Mouse (Mus musculus) limb, embryonic 11.5 days (tissue): ENCODE data around the gene Fam3a. TPM values are rescaled to one million over a fixed set of nuclear protein-coding genes. Genes with fewer than 3 reads are reported as not detected.
A peak's percentile ranks its signal among the peaks of the same experiment; 100 is the strongest.
"Not testable (repeated sequence)": the region's sequence is repeated elsewhere in the genome, so short reads cannot be mapped to it uniquely, and the experiment has no call there.

ENCODE experiments used
- ATAC-seq: fragments of 200-750 bp; cut with Nextera tagmentation; 2 replicates; pipeline ENCODE4 v1.8.0; 2017; ENCODE audit warnings: low read depth; ENCODE audit not compliant: insufficient number of reproducible peaks, low FRiP score, low TSS enrichment
- DNase-seq: peaks from one replicate; pipeline ENCODE4 v3.0.0-alpha.2; 2015; ENCODE audit warnings: low spot score
- H3K27ac ChIP-seq: fragments of 300-500 bp; sonication (generic); replicated peaks from 2 replicates; pipeline ENCODE4 v1.5.1; 2014; ENCODE audit warnings: low read depth, mild to moderate bottlenecking, low read length
- H3K27me3 ChIP-seq: fragments of 300-500 bp; sonication (generic); 2 replicates; pipeline ENCODE4 v1.6.1; 2014; ENCODE audit warnings: mild to moderate bottlenecking, low read length, mixed read lengths; ENCODE audit not compliant: control insufficient read depth, insufficient read depth
- H3K36me3 ChIP-seq: fragments of 300-500 bp; sonication (generic); 2 replicates; pipeline ENCODE4 v1.6.1; 2014; ENCODE audit warnings: mild to moderate bottlenecking, low read length, moderate library complexity, mixed read lengths; ENCODE audit not compliant: control insufficient read depth, insufficient read depth
- H3K4me1 ChIP-seq: fragments of 300-500 bp; sonication (generic); 2 replicates; pipeline ENCODE4 v1.6.1; 2014; ENCODE audit warnings: low read length, mixed read lengths; ENCODE audit not compliant: control insufficient read depth, insufficient read depth
- H3K4me2 ChIP-seq: fragments of 300-500 bp; sonication (generic); 2 replicates; pipeline ENCODE4 v1.6.1; 2014; ENCODE audit warnings: low read depth, mild to moderate bottlenecking, moderate library complexity; ENCODE audit not compliant: severe bottlenecking
- H3K4me3 ChIP-seq: fragments of 300-500 bp; sonication (generic); 2 replicates; pipeline ENCODE4 v1.5.1; 2014; ENCODE audit warnings: low read depth, low read length
- H3K9ac ChIP-seq: fragments of 300-500 bp; sonication (generic); 2 replicates; pipeline ENCODE4 v1.6.1; 2014; ENCODE audit warnings: mild to moderate bottlenecking, low read length
- H3K9me3 ChIP-seq: fragments of 300-500 bp; sonication (generic); 2 replicates; pipeline ENCODE4 v1.6.1; 2016; ENCODE audit warnings: low read length; ENCODE audit not compliant: control insufficient read depth
- WGBS: fragments of 180-500 bp; shearing (Covaris S2); extraction: QIAGEN DNeasy Blood & Tissue Kit; methylation state at CpG from one replicate; pipeline ENCODE4 v1.1.7; 2014; 5-methylcytosine and 5-hydroxymethylcytosine counted together
- polyA plus RNA-seq: library from polyadenylated mRNA; unstranded; fragments of >200 nt; fragmentation: Nextera tagmentation; extraction: Ambion mirVana; gene quantifications from 2 replicates; pipeline ENCODE4 v1.2.1, GENCODE M21; 2014

Gene Fam3a
- polyA plus RNA-seq, 1 experiment from 2014 or later, result 29.4 TPM

GRCm38 (mm10) chrX:74359171-74359570, 33.9 kb downstream of the Fam3a start:
- Histone ChIP-seq H3K9me3 (no peaks in the 10 kb centered on the region), H3K4me1 (no peaks in the 10 kb centered on the region), H3K36me3 (no peaks in the 10 kb centered on the region), H3K4me2 (no peak overlapping the region), H3K9ac (no peak overlapping the region), H3K27me3 (no peaks in the 10 kb centered on the region), H3K4me3 (no peak overlapping the region), H3K27ac (no peak overlapping the region)
- 33% methylated on average over 11 of the region's 11 CpGs for WGBS
- DNase-seq (no peak), ATAC-seq (no peak)

DNA sequence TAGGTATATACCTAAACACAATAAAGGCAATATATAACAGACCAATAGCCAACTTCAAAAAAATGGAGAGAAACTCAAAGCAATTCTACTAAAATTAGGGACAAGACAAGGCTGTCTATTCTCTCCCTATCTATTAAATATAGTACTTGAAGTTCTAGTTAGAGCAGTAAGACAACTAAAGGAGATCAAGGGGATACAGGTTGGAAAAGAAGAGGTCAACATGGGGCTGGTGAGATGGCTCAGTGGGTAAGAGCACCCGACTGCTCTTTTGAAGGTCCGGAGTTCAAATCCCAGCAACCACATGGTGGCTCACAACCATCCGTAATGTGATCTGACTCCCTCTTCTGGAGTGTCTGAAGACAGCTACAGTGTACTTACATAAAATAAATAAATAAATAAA, 36.0 kb downstream of the Fam3a start:
- not testable (repeated sequence) for DNase-seq, H3K4me3 ChIP-seq, H3K27me3 ChIP-seq, H3K9ac ChIP-seq, H3K4me2 ChIP-seq, ATAC-seq, H3K27ac ChIP-seq, H3K4me1 ChIP-seq, H3K9me3 ChIP-seq, H3K36me3 ChIP-seq
- WGBS, result 93% methylated on average over 3 of the region's 3 CpGs

GRCm38 (mm10) chrX:74353467-74353770, 39.7 kb downstream of the Fam3a start, which contains the start of gene Lage3:
Lage3 (minus strand) TSS chrX:74353618.
- ATAC-seq (peak; percentile 68), DNase-seq (peak; percentile 78)
- H3K4me3 ChIP-seq, result peak within 1 kb of the TSS; percentile 43
- no peaks in the 10 kb centered on the region for H3K27me3 ChIP-seq
- peak within 1 kb of the TSS; percentile 66 for H3K9ac ChIP-seq
- H3K27ac ChIP-seq, result no peak within 1 kb of the TSS
- WGBS, result 18% methylated on average over 9 of the region's 22 CpGs
- H3K4me1 ChIP-seq, result no peaks in the 10 kb centered on the region
- H3K4me2 ChIP-seq, result peak within 1 kb of the TSS; percentile 57
- H3K9me3 ChIP-seq, result no peaks in the 10 kb centered on the region
- no peaks in the 10 kb centered on the region for H3K36me3 ChIP-seq

DNA sequence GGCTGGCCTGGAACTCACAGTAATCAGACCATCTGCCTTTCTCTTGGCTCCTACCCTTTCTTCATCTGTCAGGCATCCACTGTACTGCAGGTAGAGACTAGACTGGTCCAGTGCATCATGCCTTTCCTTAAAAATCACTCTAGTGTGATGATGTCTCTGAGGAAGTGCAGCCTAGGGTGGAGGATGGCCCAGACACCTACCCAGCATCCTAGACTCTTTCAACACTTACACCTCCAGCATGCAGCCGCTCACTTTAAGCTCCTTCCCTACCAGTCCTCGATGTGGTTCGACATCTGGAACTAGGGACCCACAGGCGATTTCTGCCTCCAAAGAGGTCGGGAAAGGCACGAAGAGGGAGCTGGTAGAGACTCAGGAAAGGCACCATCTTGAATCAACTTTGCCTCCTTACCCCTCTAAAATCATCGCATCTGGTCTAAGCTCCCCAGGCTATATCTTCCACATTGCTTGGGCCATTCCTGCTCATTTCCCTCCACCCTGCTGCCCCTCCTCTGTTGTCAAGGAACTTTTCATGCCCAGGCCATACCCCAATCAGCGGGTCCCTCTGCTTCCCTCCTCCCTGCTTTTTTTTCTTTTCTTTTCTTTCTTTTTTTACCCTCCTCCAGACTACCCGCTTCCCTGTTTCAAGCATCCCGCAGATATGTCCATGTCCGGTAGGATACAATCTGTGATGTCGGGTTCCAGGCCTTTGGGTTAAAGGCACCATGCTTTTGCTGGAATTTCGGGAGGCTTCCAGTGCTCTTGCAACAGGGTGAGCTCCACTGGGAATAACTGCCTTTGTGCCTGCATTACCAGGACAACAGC, 40.2 kb downstream of the Fam3a start:
- Histone ChIP-seq H3K9ac (peak overlapping the region; percentile 66), H3K27ac (no peak overlapping the region), H3K4me1 (no peaks in the 10 kb centered on the region), H3K4me3 (peak overlapping the region; percentile 43), H3K27me3 (no peaks in the 10 kb centered on the region), H3K9me3 (no peaks in the 10 kb centered on the region), H3K4me2 (peak overlapping the region; percentile 57), H3K36me3 (no peaks in the 10 kb centered on the region)
- WGBS, result 30% methylated on average over 13 of the region's 13 CpGs
- DNase-seq, result peak; percentile 26
- ATAC-seq, result peak; percentile 9; the same call in 1 of the 2 replicates

Other genes starting within 250 kb of the Fam3a start
- not detected in 2 replicates for gene Tex28, start 225.4 kb downstream of the Fam3a start, polyA plus RNA-seq
- not detected in 2 replicates for gene Tktl1, start 216.0 kb downstream of the Fam3a start, polyA plus RNA-seq
- 281 and 303 TPM in 2 replicates for gene Flna, start 143.5 kb downstream of the Fam3a start, polyA plus RNA-seq
- gene Emd, start 138.6 kb downstream of the Fam3a start, polyA plus RNA-seq, result 34.9 and 38.2 TPM in 2 replicates
- 867 and 882 TPM in 2 replicates for gene Rpl10, start 122.5 kb downstream of the Fam3a start, polyA plus RNA-seq
- 63.1 and 72.0 TPM in 2 replicates for gene Taz, start 111.4 kb downstream of the Fam3a start, polyA plus RNA-seq
- 5.4 and 5.8 TPM in 2 replicates for gene Dnase1l1, start 110.9 kb downstream of the Fam3a start, polyA plus RNA-seq
- gene Atp6ap1, start 96.2 kb downstream of the Fam3a start, polyA plus RNA-seq, result 81.1 and 84.3 TPM in 2 replicates
- gene Gdi1, start 88.3 kb downstream of the Fam3a start, polyA plus RNA-seq, result 176 and 207 TPM in 2 replicates
- gene Fam50a, start 80.2 kb downstream of the Fam3a start, polyA plus RNA-seq, result 65.8 and 67.8 TPM in 2 replicates
- 10.5 and 12.9 TPM in 2 replicates for gene Plxna3, start 64.2 kb downstream of the Fam3a start, polyA plus RNA-seq
- 121 and 122 TPM in 2 replicates for gene Lage3, start 39.7 kb downstream of the Fam3a start, polyA plus RNA-seq
- gene Ubl4a, start 20.1 kb downstream of the Fam3a start, polyA plus RNA-seq, result 54.6 and 56.7 TPM in 2 replicates
- 10.8 and 15.2 TPM in 2 replicates for gene Slc10a3, start 19.9 kb downstream of the Fam3a start, polyA plus RNA-seq
- gene Ikbkg, start within 50 bp of the Fam3a start, polyA plus RNA-seq, result 19.1 and 23.7 TPM in 2 replicates
- gene G6pdx, start 35.9 kb upstream of the Fam3a start, polyA plus RNA-seq, result 49.1 and 57.9 TPM in 2 replicates
- 0.43 TPM in 1 of 2 replicates, not detected in the other for gene Gm6880, start 88.1 kb upstream of the Fam3a start, polyA plus RNA-seq
- not detected in 2 replicates for gene Olfr1326-ps1, start 181.6 kb upstream of the Fam3a start, polyA plus RNA-seq
- not detected in 2 replicates for gene Olfr1325, start 199.4 kb upstream of the Fam3a start, polyA plus RNA-seq